Mouse (Mus musculus) MEL (cell line): ENCODE measurements around the gene Susd4.

Experiments
- E2F4 ChIP-seq: IDR thresholded peaks from 2 replicates; pipeline ENCODE4 v1.6.1; 2011; ENCODE audit warnings: low read depth, low read length, improper control_type of control experiment, borderline replicate concordance
- GATA1 ChIP-seq: IDR thresholded peaks from 2 replicates; pipeline ENCODE4 v1.6.1; 2011; ENCODE audit warnings: low read depth, low read length, improper control_type of control experiment
- MAFK ChIP-seq: IDR thresholded peaks from 2 replicates; pipeline ENCODE4 v1.6.1; 2011; ENCODE audit warnings: low read depth, mild to moderate bottlenecking, low read length, improper control_type of control experiment, borderline replicate concordance
- ZC3H11A ChIP-seq: IDR thresholded peaks from 2 replicates; pipeline ENCODE4 v1.6.1; 2012; ENCODE audit warnings: low read depth, mild to moderate bottlenecking, inconsistent platforms, low read length, improper control_type of control experiment

- no peak for TF ChIP-seq GATA1
- no peak for TF ChIP-seq MAFK
- no peak for TF ChIP-seq ZC3H11A
- TF ChIP-seq E2F4, result no peak
Observed at GRCm38 (mm10) chr1:182937486-182938120, 173.9 kb downstream of the Susd4 start.
